Mouse (Mus musculus) kidney, adult 2 months (tissue): ENCODE measurements around the gene Chic2.

Experiments
- CTCF ChIP-seq: fragments of 200-500 bp; conservative IDR thresholded peaks from 2 replicates; pipeline ENCODE4 v1.5.1; 2011; ENCODE audit warnings: low read depth, mild to moderate bottlenecking, control low read depth, low read length, moderate library complexity, mixed read lengths; ENCODE audit not compliant: insufficient read depth, insufficient read length
- POLR2A ChIP-seq: fragments of 200-500 bp; IDR thresholded peaks from one replicate; pipeline ENCODE4 v1.6.1; 2011; ENCODE audit warnings: low read depth, low read length, control low read depth

DNA sequence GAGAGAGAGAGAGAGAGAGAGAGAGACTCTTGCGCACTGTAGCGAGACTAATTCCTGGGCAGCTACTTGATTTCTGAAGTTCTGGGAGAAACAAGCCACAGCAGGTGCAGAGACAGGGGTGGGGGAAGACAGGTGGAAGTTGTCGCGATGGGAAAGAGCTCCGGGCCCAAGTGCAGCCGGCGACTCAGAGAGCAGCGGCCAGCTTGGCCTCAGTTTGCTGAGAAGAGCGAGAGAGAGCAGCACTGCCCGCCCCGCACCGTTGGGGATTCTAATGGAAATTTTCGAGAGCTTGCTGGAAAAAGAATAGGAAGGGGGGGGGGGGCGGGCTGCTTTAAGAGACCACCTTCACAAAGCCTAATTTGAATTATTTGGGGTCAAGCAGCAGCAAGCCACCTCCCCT lies 38.5 kb upstream of the Chic2 start:
- TF ChIP-seq CTCF: no peak
- TF ChIP-seq POLR2A: no peak
